Mouse (Mus musculus): Measurements from ENCODE around the gene Zfp638.

DNA sequence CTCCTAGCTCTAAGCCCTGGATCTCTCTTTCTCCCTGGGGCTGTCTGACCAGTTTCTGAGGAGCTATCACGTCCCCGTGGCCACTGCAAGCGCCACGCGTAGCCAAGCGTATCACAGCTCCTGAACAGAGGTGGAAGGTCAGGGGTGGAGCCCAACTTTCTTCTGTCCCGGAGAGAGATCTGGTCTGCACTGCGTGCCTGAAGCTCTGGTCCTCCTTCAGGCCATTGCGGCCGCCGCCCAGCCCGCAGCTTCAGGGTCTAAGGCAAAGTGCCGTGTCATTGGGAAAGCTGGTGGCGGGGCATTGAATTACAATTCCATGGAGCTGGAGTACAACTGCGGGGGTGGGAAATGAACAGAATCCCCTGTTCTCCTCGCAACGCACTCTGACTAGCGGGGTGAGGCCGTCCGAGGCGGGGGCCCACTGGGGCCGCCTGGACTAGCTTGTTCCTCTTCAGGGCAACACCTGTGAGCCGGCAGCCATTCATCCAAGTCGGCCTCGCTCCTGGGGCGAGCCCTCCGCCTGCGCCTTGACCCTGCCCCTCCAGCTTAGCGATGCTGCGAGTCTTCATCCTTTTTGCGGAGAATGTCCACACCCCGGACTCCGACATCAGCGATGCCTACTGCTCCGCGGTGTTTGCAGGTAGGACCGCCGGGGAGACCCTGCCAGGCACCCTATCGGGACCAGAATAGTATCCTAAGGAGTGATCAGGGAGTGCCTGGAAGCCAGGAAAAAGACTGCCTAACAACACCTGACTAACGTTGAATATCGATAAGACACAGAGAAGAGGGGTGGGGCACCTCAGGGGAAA is 141.7 kb downstream of the Zfp638 start, which contains the start of gene Dysf:
- TF ChIP-seq CTCF (IDR thresholded peaks at IDR 0.05; ENCODE audit: control insufficient read depth, insufficient read depth, insufficient replicate concordance, low read depth, low read length) = no peak
- TF ChIP-seq POLR2A (IDR thresholded peaks at IDR 0.05; ENCODE audit: control insufficient read depth, low read depth, low read length) = no peak
